Mouse (Mus musculus) lung, postnatal 0 days (tissue): ENCODE data around the gene Zfp275.

ENCODE experiments used
- CTCF ChIP-seq: IDR thresholded peaks from 2 replicates; pipeline ENCODE4 v1.5.1; 2016; ENCODE audit warnings: antibody characterized with exemption, mild to moderate bottlenecking
- EP300 ChIP-seq: IDR thresholded peaks from 2 replicates; pipeline ENCODE4 v1.6.1; 2016; ENCODE audit warnings: antibody characterized with exemption, mild to moderate bottlenecking, control low read depth

- TF ChIP-seq EP300 (no peak), CTCF (no peak)
Observed at GRCm38 (mm10) chrX:73363291-73363690, 20.9 kb downstream of the Zfp275 start.
